Mouse (Mus musculus): ENCODE results near the gene Zfyve21.

The Zfyve21 gene

GRCm38 (mm10) chr12:111842565-111843433 is 28.8 kb downstream of the Zfyve21 start:
- DNase-seq (ENCODE audit: low read depth, low spot score), result no peak

GRCm38 (mm10) chr12:111843470-111843869 is 29.5 kb downstream of the Zfyve21 start:
- no peak for DNase-seq (ENCODE audit: low read depth, low spot score)

GRCm38 (mm10) chr12:111845953-111846352 is 32.0 kb downstream of the Zfyve21 start:
- DNase-seq (ENCODE audit: low read depth, low spot score), result no peak

- no peak for DNase-seq (ENCODE audit: low read depth, low spot score)
Observed at GRCm38 (mm10) chr12:111846815-111847214, 32.8 kb downstream of the Zfyve21 start.

DNA sequence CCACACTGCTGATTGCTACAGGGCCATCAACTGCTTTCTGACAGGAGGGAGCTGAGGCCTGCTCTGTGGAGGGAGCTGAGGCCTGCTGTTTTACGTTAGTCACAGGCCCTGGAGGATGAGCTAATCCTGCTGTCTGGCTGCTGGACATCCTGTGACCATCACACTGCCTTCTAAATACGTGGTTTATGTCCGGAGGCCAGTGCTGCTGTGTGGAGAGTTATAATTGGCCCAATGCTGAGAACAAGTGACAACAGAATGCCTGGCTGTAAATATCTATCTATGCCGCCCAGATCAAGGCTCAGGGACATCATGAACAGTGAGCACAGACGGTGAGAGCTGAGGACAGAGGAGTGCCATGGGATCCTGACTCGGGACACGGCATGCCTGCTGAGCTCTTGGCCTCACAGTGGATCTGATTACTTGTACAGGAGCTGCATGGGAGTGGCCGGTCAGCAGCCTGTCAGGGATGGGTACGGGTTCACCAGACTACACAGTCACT is 34.4 kb downstream of the Zfyve21 start:
- DNase-seq (ENCODE audit: low read depth, low spot score), result no peak

DNA sequence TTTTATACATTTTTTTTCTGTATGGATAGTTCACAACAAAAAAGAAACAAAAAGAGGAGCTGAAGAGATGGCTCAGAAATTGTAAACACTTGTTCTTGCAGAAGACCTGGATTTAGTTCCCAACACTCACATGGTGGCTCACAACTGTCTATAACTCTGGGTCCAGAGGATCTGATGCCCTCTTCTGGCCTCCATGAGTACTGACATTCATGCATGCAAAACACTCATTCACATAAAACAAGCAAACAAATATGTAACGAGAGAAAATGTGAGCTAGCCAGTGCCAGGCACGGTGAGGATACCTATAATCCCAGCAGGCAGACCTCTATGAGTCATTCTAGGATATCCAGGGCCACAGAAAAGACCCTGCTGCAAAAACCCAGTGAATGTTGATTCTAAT is 37.3 kb downstream of the Zfyve21 start:
- DNase-seq (ENCODE audit: low read depth, low spot score), result no peak

- DNase-seq (ENCODE audit: low read depth, low spot score), result no peak
Observed at GRCm38 (mm10) chr12:111851745-111852144, 37.8 kb downstream of the Zfyve21 start.

- no peak for DNase-seq (ENCODE audit: low read depth, low spot score)
Observed at GRCm38 (mm10) chr12:111853011-111853436, 39.1 kb downstream of the Zfyve21 start.

DNA sequence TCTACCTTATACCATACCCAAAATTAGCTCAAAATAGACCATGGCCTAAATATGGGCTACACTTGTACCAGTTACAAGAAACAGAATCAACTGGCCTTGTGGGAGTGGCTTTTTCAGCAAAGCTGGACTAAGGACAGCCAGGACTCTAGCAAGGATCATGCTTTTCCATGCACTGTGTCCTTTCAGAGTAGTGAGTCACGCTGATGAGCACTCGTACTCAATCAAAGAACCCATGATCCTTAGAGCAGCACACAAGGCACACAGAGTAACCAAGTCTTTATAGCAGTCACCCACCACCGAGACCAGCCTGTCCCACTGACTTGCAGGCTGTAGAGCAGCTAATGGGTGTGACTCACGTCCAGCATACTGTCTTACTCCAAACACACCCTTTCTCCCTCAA is 39.6 kb downstream of the Zfyve21 start:
- DNase-seq (ENCODE audit: low read depth, low spot score), result no peak

DNA sequence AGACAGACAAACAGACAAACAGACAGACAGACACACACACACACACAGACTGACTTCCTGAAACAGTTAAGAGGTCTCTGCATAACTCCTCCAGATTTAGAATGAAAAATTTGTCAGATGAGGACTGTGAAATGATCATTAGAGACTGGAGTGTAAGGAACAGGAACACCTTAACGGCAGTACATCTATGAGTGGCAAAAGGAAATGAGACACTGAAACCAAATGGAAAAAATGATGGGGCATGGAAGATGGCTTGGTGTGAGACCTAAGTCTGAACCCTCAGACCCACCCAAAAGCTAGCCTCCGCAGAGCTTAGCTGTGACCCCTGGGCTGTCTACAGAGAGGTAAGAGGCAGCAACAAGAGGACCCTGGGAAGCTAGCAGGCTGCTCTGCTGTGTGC is 41.5 kb downstream of the Zfyve21 start:
- DNase-seq (ENCODE audit: low read depth, low spot score), result no peak

DNA sequence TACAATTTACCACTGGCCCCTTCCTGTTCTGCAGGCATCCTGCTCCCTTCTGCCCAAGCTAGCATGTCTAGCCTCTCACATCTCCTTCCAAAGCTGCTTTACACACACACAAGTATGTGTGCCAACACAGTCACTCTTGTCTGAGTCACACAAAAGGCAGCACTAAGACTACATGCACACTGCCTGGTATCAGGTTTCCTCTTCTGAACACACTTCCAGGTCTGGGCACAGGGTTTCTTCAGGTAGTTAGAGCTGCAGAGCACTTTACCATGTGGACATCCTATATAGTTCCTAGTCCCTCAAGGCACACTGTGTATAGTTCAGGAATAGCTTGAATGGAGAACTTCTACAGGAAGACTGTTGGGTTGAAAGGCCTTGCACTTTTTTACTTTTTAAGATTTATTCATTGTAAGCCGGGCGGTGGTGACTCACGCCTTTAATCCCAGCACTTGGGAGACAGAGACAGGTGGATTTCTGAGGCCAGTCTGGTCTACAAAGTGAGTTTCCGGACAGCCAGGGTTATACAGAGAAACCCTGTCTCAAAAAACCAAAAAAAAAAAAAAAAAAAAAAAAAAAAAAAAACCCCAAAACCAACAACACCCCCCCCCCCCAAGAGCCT is 50.3 kb downstream of the Zfyve21 start:
- no peak for DNase-seq (ENCODE audit: low read depth, low spot score)

DNA sequence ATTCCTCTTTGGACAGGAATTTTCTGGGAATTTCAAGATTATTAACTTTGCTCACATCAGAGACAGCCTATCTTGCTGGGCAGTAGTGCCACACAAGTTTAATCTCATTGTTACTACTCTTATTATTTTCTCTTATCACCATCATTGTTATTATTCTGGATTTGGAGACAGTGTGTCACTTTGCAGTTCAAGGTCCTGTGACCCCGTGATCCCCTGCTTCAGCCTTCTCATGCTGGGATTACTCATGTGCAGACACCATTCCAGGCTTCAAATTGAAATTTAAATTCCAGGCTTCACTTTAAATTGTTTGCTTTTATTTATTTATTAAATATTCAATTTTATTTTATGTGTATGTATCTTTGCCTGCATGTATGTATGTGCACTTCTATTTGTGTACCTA is 55.8 kb downstream of the Zfyve21 start:
- DNase-seq (ENCODE audit: low read depth, low spot score), result no peak

GRCm38 (mm10) chr12:111870811-111871210 is 56.8 kb downstream of the Zfyve21 start:
- DNase-seq (ENCODE audit: low read depth, low spot score), result no peak

GRCm38 (mm10) chr12:111872079-111872478 is 58.1 kb downstream of the Zfyve21 start:
- DNase-seq (ENCODE audit: low read depth, low spot score), result no peak

DNA sequence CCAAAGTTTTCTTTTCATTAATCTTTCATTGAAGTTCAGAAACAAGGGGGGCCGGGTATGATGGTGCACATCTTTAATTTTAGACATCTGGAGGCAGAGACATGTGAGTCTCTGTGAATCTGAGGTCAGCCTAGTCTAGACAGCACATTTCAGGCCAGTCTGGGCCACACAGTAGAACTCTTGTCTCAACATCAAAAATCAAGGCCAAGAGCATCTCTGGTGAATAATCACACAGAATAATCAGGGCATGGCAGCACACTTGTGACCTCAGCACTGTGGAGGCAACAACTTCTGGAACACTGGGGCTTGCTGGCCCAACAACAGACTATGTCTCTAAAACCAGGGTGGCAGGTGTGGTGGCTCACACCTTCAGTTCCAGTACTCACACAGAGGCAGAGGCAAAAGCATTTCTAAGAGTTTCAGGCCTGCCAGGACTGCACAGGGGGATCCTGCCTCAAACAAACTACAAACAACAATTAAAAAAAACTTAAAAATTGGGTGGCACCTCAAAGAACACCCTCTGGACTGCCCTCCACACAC is 60.7 kb downstream of the Zfyve21 start:
- no peak for DNase-seq (ENCODE audit: low read depth, low spot score)

GRCm38 (mm10) chr12:111875499-111875898 is 61.5 kb downstream of the Zfyve21 start:
- DNase-seq (ENCODE audit: low read depth, low spot score), result no peak

DNA sequence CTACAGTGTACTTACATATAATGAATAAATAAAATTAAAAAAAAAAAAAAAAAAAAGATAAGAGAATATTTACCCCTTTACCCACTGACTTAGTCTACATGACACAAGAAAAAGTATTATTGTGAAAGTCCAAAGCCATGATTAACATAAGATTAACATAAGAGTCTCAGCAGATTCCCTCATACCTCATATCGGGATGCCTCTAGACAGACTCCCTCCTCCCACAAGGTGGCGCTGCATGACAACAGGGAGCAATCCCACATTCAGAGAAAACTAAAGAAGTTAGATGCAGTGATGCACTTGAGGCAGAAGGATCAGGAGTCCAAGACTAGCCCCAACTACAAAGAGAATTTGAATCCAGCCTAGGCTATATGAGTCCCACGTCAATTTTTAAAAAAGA is 64.2 kb downstream of the Zfyve21 start:
- peak; percentile 28 for DNase-seq (ENCODE audit: low read depth, low spot score)

Measured in brain, embryonic 18.5 days (tissue).